Mouse (Mus musculus) MEL (cell line): ENCODE measurements around the gene Sohlh2. TPM values are rescaled to one million over a fixed set of nuclear protein-coding genes. Genes with fewer than 3 reads are reported as not detected.

Experiments used
- DNase-seq: peaks from one replicate; pipeline ENCODE4 v3.0.0; 2011; ENCODE audit warnings: low read depth, low spot score
- H3K27ac ChIP-seq: 2 replicates; pipeline ENCODE4 v1.5.1; 2012; ENCODE audit warnings: low read depth, mild to moderate bottlenecking, control low read depth, low read length, moderate library complexity; ENCODE audit not compliant: control insufficient read depth
- H3K27me3 ChIP-seq, 2 experiments: fragments of 150-350 bp in 1 of 2; sonication (generic) in 1 of 2; 2 replicates each; pipeline ENCODE4 v1.6.1; 2012; ENCODE audit warnings: low read length in 2 of 2, mild to moderate bottlenecking in 2 of 2, improper control_type of control experiment in 1 of 2, moderate library complexity in 1 of 2; ENCODE audit not compliant: insufficient read depth in 2 of 2, control insufficient read depth in 1 of 2
- H3K36me3 ChIP-seq, 2 experiments: 2 replicates each; pipeline ENCODE4 v1.6.1; 2012 to 2014; ENCODE audit warnings: low read length in 2 of 2, improper control_type of control experiment in 1 of 2, inconsistent platforms in 1 of 2, mild to moderate bottlenecking in 1 of 2; ENCODE audit not compliant: insufficient read depth in 2 of 2, control insufficient read depth in 1 of 2
- H3K4me1 ChIP-seq, 2 experiments: fragments of 150-350 bp in 1 of 2; sonication (generic) in 1 of 2; 2 replicates each; pipeline ENCODE4 v1.6.1; 2012; ENCODE audit warnings: low read length in 2 of 2, improper control_type of control experiment in 1 of 2, mild to moderate bottlenecking in 1 of 2; ENCODE audit not compliant: insufficient read depth in 2 of 2, control insufficient read depth in 1 of 2
- H3K4me3 ChIP-seq, 2 experiments: fragments of 150-350 bp in 1 of 2; sonication (generic) in 1 of 2; 2 replicates each; pipeline ENCODE4 v1.5.1; 2012; ENCODE audit warnings: low read depth in 2 of 2, low read length in 2 of 2, mild to moderate bottlenecking in 2 of 2, moderate library complexity in 2 of 2, control low read depth in 1 of 2, improper control_type of control experiment in 1 of 2; ENCODE audit not compliant: control insufficient read depth in 1 of 2, insufficient read depth in 1 of 2
- H3K79me2 ChIP-seq: 2 replicates; pipeline ENCODE4 v1.6.1; 2012; ENCODE audit warnings: mild to moderate bottlenecking, low read length, moderate library complexity; ENCODE audit not compliant: control insufficient read depth, poor library complexity, insufficient read depth
- H3K9ac ChIP-seq: 2 replicates; pipeline ENCODE4 v1.6.1; 2012; ENCODE audit warnings: low read depth, mild to moderate bottlenecking, control low read depth, low read length, moderate library complexity; ENCODE audit not compliant: control insufficient read depth, poor library complexity, severe bottlenecking
- H3K9me3 ChIP-seq: fragments of 150-350 bp; sonication (generic); replicated peaks from 2 replicates; pipeline ENCODE4 v1.6.1; 2012; ENCODE audit warnings: mild to moderate bottlenecking, low read length, improper control_type of control experiment, moderate library complexity; ENCODE audit not compliant: insufficient read depth
- CHD1 ChIP-seq: IDR thresholded peaks from 2 replicates; pipeline ENCODE4 v1.6.1; 2012; ENCODE audit warnings: low read depth, mild to moderate bottlenecking, inconsistent platforms, low read length, improper control_type of control experiment
- CHD2 ChIP-seq: IDR thresholded peaks from 2 replicates; pipeline ENCODE4 v1.6.1; 2011; ENCODE audit warnings: low read length, improper control_type of control experiment
- CTCF ChIP-seq, 3 experiments: IDR thresholded peaks in 2 of 3; conservative IDR thresholded peaks in 1 of 3; 2 replicates each; pipeline ENCODE4 v1.5.1; 2011 to 2012; ENCODE audit warnings: low read length in 3 of 3, low read depth in 2 of 3, mild to moderate bottlenecking in 2 of 3, improper control_type of control experiment in 1 of 3, inconsistent platforms in 1 of 3, mixed read lengths in 1 of 3, moderate library complexity in 1 of 3; ENCODE audit not compliant: control insufficient read depth in 1 of 3, insufficient read depth in 1 of 3, poor library complexity in 1 of 3, severe bottlenecking in 1 of 3
- E2F4 ChIP-seq: IDR thresholded peaks from 2 replicates; pipeline ENCODE4 v1.6.1; 2011; ENCODE audit warnings: low read depth, low read length, improper control_type of control experiment, borderline replicate concordance
- GATA1 ChIP-seq: IDR thresholded peaks from 2 replicates; pipeline ENCODE4 v1.6.1; 2011; ENCODE audit warnings: low read depth, low read length, improper control_type of control experiment
- HCFC1 ChIP-seq: IDR thresholded peaks from 2 replicates; pipeline ENCODE4 v1.6.1; 2012; ENCODE audit warnings: low read depth, mild to moderate bottlenecking, inconsistent platforms, low read length, improper control_type of control experiment, moderate library complexity
- MAFK ChIP-seq: IDR thresholded peaks from 2 replicates; pipeline ENCODE4 v1.6.1; 2011; ENCODE audit warnings: low read depth, mild to moderate bottlenecking, low read length, improper control_type of control experiment, borderline replicate concordance
- MAZ ChIP-seq: IDR thresholded peaks from 2 replicates; pipeline ENCODE4 v1.6.1; 2012; ENCODE audit warnings: low read depth, mild to moderate bottlenecking, inconsistent platforms, low read length, improper control_type of control experiment
- MXI1 ChIP-seq: IDR thresholded peaks from 2 replicates; pipeline ENCODE4 v1.6.1; 2011; ENCODE audit warnings: mild to moderate bottlenecking, low read depth, low read length, improper control_type of control experiment
- MYB ChIP-seq: IDR thresholded peaks from 2 replicates; pipeline ENCODE4 v1.6.1; 2011; ENCODE audit warnings: mild to moderate bottlenecking, low read depth, low read length, improper control_type of control experiment
- NRF1 ChIP-seq: IDR thresholded peaks from 2 replicates; pipeline ENCODE4 v1.6.1; 2014; ENCODE audit warnings: low read depth, mild to moderate bottlenecking, inconsistent platforms, low read length, improper control_type of control experiment, moderate library complexity; ENCODE audit not compliant: poor library complexity, insufficient read depth, severe bottlenecking
- POLR2A ChIP-seq, 2 experiments: IDR thresholded peaks; 2 replicates each; pipeline ENCODE4 v1.6.1; 2011 to 2012; ENCODE audit warnings: low read length in 2 of 2, mild to moderate bottlenecking in 2 of 2, control low read depth in 1 of 2, improper control_type of control experiment in 1 of 2, low read depth in 1 of 2, moderate library complexity in 1 of 2; ENCODE audit not compliant: control insufficient read depth in 1 of 2, insufficient read depth in 1 of 2, poor library complexity in 1 of 2
- POLR2AphosphoS2 ChIP-seq: IDR thresholded peaks from 2 replicates; pipeline ENCODE4 v1.6.1; 2011; ENCODE audit warnings: low read length, improper control_type of control experiment
- POLR2AphosphoS5 ChIP-seq: IDR thresholded peaks from 2 replicates; pipeline ENCODE4 v1.6.1; 2012; ENCODE audit warnings: low read depth, borderline replicate concordance, mild to moderate bottlenecking, inconsistent platforms, low read length, moderate library complexity, mixed read lengths
- SIN3A ChIP-seq: IDR thresholded peaks from 2 replicates; pipeline ENCODE4 v1.6.1; 2012; ENCODE audit warnings: low read length, improper control_type of control experiment, inconsistent platforms
- SMC3 ChIP-seq: IDR thresholded peaks from 2 replicates; pipeline ENCODE4 v1.6.1; 2011; ENCODE audit warnings: low read depth, low read length, improper control_type of control experiment
- UBTF ChIP-seq: IDR thresholded peaks from 2 replicates; pipeline ENCODE4 v1.6.1; 2012; ENCODE audit warnings: low read depth, mild to moderate bottlenecking, inconsistent platforms, low read length, improper control_type of control experiment, moderate library complexity, borderline replicate concordance; ENCODE audit not compliant: insufficient read depth
- USF1 ChIP-seq: IDR thresholded peaks from 2 replicates; pipeline ENCODE4 v1.6.1; 2014; ENCODE audit warnings: low read depth, mild to moderate bottlenecking, inconsistent platforms, low read length, improper control_type of control experiment, moderate library complexity
- ZC3H11A ChIP-seq: IDR thresholded peaks from 2 replicates; pipeline ENCODE4 v1.6.1; 2012; ENCODE audit warnings: low read depth, mild to moderate bottlenecking, inconsistent platforms, low read length, improper control_type of control experiment
- ZKSCAN1 ChIP-seq: IDR thresholded peaks from 2 replicates; pipeline ENCODE4 v1.6.1; 2012; ENCODE audit warnings: low read depth, mild to moderate bottlenecking, inconsistent platforms, low read length, improper control_type of control experiment, moderate library complexity
- ZMIZ1 ChIP-seq: IDR thresholded peaks from 2 replicates; pipeline ENCODE4 v1.6.1; 2012; ENCODE audit warnings: low read depth, mild to moderate bottlenecking, inconsistent platforms, low read length, improper control_type of control experiment, moderate library complexity
- ZNF384 ChIP-seq: IDR thresholded peaks from 2 replicates; pipeline ENCODE4 v1.6.1; 2012; ENCODE audit warnings: low read depth, mild to moderate bottlenecking, inconsistent platforms, low read length, improper control_type of control experiment
- polyA plus RNA-seq, 2 experiments: library from polyadenylated mRNA; stranded (reverse) in 1 of 2; unstranded in 1 of 2; fragments of >175 nt in 1 of 2; fragments of >200 nt in 1 of 2; gene quantifications; 2 replicates each; pipeline versions ENCODE4 v1.2.1 to v1.2.4; 2012; ENCODE audit warnings: low replicate concordance in 2 of 2, low read depth in 1 of 2; ENCODE audit not compliant: insufficient read length in 2 of 2, insufficient read depth in 1 of 2, missing spikeins in 1 of 2
- total RNA-seq: library from RNA; depleted of rRNA; stranded (reverse); fragments of 300-350 nt; gene quantifications from 2 replicates; pipeline ENCODE4 v1.2.3, GENCODE M21; 2012

Gene Sohlh2
- total and polyA plus RNA-seq, 3 experiments: not detected

DNA sequence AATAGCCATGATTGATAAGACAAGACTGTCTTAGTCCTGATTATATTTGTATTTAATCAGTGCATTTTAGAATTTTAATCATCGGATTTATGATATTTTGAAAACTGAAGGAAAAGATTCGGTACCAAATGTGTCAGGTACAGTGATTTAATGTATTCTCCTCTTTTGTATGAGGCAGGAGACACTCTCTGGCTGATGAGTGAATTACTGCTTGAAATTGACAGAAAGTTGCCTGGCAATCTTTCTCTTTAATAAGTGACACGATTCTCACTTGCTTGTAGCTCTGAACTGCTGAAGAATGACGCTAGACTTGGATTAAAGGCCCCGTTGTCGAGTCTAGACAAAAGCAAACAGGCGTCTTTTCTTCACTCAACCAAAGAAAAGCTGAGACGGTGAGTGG lies 13.0 kb downstream of the Sohlh2 start:
- no peaks in the 10 kb centered on the region for H3K27me3 ChIP-seq
- no peaks in the 10 kb centered on the region for H3K79me2 ChIP-seq
- TF ChIP-seq E2F4 (no peak), CHD2 (no peak), UBTF (no peak), SMC3 (no peak), ZKSCAN1 (no peak), POLR2AphosphoS2 (no peak), GATA1 (no peak), ZMIZ1 (no peak), USF1 (no peak), MYB (no peak), ZNF384 (no peak), POLR2AphosphoS5 (no peak), MXI1 (no peak), SIN3A (no peak), CHD1 (no peak), POLR2A (IDR thresholded peaks at IDR 0.05; ENCODE audit: control insufficient read depth in 1 of 2, insufficient read depth in 1 of 2, low read depth in 1 of 2, low read length in 2 of 2, poor library complexity in 1 of 2) (no peak), HCFC1 (no peak), MAZ (no peak), NRF1 (no peak)
- no peaks in the 10 kb centered on the region for H3K36me3 ChIP-seq
- no peak overlapping the region for H3K9ac ChIP-seq
- H3K9me3 ChIP-seq: no peaks in the 10 kb centered on the region
- DNase-seq: no peak
- H3K4me3 ChIP-seq: no peak overlapping the region
- H3K4me1 ChIP-seq: no peaks in the 10 kb centered on the region
- H3K27ac ChIP-seq: no peak overlapping the region

DNA sequence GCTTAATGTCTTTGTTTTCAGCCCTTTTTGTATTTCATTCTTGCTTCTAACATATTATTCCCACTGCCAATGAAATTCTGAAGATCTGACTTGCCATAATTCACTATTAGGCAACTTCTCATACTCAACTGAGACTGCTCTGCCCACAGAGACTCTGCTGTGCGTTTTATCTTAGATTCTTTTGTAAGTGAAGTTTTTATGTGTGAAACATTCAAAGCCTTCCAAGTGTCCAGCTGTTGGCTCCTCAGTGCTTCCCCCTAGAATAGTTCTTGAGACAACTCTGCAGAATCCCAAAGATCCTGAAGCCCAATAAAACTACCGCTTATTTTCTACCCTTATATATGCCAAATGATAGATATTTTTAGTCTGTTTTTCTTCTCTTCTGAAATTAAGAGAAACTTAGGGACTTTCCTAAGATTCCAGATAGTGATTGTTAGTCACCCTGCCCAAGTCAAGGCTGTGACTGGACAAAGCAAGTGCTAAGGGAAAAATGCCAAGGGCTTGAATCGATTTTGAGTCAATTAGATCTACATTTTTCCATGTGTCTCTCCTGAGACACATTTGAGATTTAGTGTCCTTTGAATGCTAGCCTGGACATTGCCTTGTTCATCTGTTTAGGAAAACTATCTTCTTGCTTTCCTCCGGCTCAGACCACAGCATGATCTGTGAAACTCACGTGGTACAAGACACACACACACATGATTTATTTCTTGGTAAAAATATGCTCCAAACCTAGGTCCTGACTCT lies 13.9 kb downstream of the Sohlh2 start:
- no peaks in the 10 kb centered on the region for H3K9me3 ChIP-seq
- no peak for DNase-seq
- no peaks in the 10 kb centered on the region for H3K36me3 ChIP-seq

More for the DNA sequence above, 13.9 kb downstream of the Sohlh2 start:
- TF ChIP-seq CTCF (IDR thresholded peaks at IDR 0.05 in 2 of 3, conservative IDR thresholded peaks at IDR 0.05 in 1 of 3; ENCODE audit: control insufficient read depth in 1 of 3, insufficient read depth in 1 of 3, low read depth in 2 of 3, low read length in 3 of 3, poor library complexity in 1 of 3, severe bottlenecking in 1 of 3) (no peak), MYB (no peak), MAFK (no peak), ZC3H11A (no peak)
- no peaks in the 10 kb centered on the region for H3K79me2 ChIP-seq
- H3K27ac ChIP-seq: no peak overlapping the region
- no peaks in the 10 kb centered on the region for H3K27me3 ChIP-seq
- no peak overlapping the region for H3K9ac ChIP-seq
- H3K4me3 ChIP-seq: no peak overlapping the region
- H3K4me1 ChIP-seq: no peaks in the 10 kb centered on the region
